Mouse (Mus musculus): ENCODE data around the gene Psmb1.

- TF ChIP-seq CTCF (conservative IDR thresholded peaks at IDR 0.05; ENCODE audit: low read length), result no peak
- TF ChIP-seq POU5F1 (IDR thresholded peaks at IDR 0.05; ENCODE audit: borderline replicate concordance, low read length), result no peak
- TF ChIP-seq NANOG (IDR thresholded peaks at IDR 0.05; ENCODE audit: borderline replicate concordance, low read length), result no peak
Measured at GRCm38 (mm10) chr17:15449606-15450005, 49.9 kb downstream of the Psmb1 start.

Measured in E14TG2a.4 (cell line).